Mouse (Mus musculus) CD4-positive, CD25-positive, alpha-beta regulatory T cell, adult 2 months (primary cell): ENCODE results near the gene Gstt3.
"Not testable (repeated sequence)": the region's sequence is repeated elsewhere in the genome, so short reads cannot be mapped to it uniquely, and the experiment has no call there.

Source experiments
- DNase-seq: peaks from one replicate; pipeline ENCODE4 v3.0.0-alpha.2; 2012; ENCODE audit warnings: low read depth, low spot score

The Gstt3 gene

GRCm38 (mm10) chr10:75779206-75780174, 1.7 kb downstream of the Gstt3 start:
- peak; percentile 16 for DNase-seq

- no peak for DNase-seq
These were observed 3.3 kb downstream of the Gstt3 start for GRCm38 (mm10) chr10:75777885-75778284.

GRCm38 (mm10) chr10:75776562-75776961, 4.7 kb downstream of the Gstt3 start:
- no peak for DNase-seq

DNA sequence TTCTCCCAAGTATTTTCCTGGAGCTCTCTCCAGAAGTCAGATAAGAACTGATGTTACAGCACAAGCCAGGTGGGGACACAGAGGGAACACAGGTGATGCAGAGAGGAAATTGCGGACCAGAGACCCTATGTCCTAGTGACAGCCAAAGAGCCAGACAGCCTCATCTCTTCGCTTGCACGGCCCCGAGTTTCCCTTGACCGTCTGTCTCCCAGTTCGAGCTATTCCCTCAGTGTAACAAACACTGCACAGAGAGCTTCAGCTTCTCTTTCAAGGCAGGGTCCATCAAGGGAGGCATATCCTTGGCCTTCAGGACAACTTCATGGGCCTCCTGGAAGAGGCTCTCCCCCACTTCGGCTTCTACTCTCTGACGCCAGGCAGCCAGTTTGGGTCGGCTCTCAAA, 6.6 kb downstream of the Gstt3 start:
- DNase-seq = no peak

- DNase-seq = no peak
These were observed 7.1 kb downstream of the Gstt3 start for GRCm38 (mm10) chr10:75774102-75774501.

- DNase-seq = peak; percentile 94
These were observed 8.2 kb downstream of the Gstt3 start, which contains the start of gene Ddt for GRCm38 (mm10) chr10:75772795-75773664. Ddt (minus strand) TSS chr10:75773414.

GRCm38 (mm10) chr10:75767756-75768155, 13.5 kb downstream of the Gstt3 start:
- not testable (repeated sequence) for DNase-seq

- DNase-seq = no peak
These were observed 14.4 kb downstream of the Gstt3 start for GRCm38 (mm10) chr10:75766856-75767255.

- peak; percentile 92 for DNase-seq
These were observed 16.4 kb downstream of the Gstt3 start for GRCm38 (mm10) chr10:75764519-75765473.

- DNase-seq = peak; percentile 99
These were observed 17.3 kb downstream of the Gstt3 start, which contains the start of gene Cabin1 for GRCm38 (mm10) chr10:75763682-75764518. Cabin1 (minus strand) TSS chr10:75764341.

GRCm38 (mm10) chr10:75762413-75762812, 18.8 kb downstream of the Gstt3 start:
- DNase-seq = no peak

DNA sequence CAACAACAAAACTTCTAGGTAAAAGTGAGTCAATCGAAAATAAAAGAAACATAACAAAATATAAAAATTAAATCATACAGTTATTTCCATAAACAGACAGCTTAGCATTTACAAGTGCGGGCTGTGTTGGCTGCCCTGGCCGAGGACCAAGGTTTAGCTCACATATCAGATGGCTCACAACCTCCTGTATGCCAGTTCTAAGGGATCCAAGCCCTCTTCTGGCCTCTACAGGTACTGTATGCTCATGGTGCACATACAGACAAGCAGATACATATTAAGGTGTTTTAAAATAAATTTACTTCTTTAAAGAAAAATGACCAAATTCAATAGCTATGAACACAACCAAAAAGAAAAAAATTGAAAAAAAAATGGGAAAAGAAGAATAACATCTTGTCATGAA, 20.9 kb downstream of the Gstt3 start:
- peak; percentile 47 for DNase-seq

GRCm38 (mm10) chr10:75756719-75757118, 24.5 kb downstream of the Gstt3 start:
- no peak for DNase-seq

GRCm38 (mm10) chr10:75744017-75744416, 37.2 kb downstream of the Gstt3 start:
- DNase-seq = peak; percentile 91

GRCm38 (mm10) chr10:75743369-75743768, 37.8 kb downstream of the Gstt3 start:
- DNase-seq = no peak

DNA sequence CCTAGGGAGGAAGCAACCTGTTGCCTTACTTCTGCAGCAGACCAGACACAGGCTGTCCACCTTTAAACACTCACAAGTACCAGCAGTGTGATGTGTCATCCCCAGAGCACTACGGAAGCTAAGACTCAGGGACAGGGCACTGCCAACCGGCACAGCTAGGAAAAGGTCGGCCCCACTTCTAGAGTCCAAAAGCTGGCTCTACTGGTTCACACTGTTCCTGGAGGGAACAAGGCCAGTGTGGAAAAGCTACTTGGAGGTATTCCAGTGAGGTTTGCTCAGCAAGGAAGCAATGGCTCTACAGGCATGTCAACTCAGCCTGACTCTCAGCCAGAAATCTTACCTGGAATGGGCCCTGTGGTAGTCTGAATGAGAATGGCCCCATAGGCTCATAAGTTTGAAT, 40.3 kb downstream of the Gstt3 start:
- no peak for DNase-seq

DNA sequence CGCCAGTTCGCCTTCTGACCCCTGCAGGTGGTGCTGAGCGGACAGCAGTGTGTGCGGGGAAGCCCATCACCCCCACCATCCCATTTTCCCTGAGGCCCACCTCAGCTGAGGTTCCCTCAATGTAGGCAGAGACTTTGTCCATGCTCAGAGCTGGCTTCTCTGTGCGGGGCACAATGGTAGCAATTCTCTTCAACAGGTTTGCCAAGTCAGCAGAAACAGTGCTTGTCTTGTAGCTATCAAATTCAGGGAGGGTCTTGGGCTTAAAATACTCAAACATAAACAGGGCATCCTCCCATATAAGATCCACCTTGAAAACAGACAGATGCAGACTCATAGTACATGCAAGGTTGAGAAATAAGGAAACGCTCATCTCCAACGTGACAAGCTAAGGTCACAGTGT, 55.8 kb downstream of the Gstt3 start:
- DNase-seq = no peak
